Mouse (Mus musculus): ENCODE measurements at regions not wholly inside any gene's neighbourhood (a gene's known extent, or its start where the extent isn't known, plus 50 kb on each side); places are given as distances from the start of the nearest gene placed in this dataset.
"Not testable (repeated sequence)": the region's sequence is repeated elsewhere in the genome, so short reads cannot be mapped to it uniquely, and the experiment has no call there.

- Histone ChIP-seq H3K4me1 (no peaks in the 10 kb centered on the region), H3K27me3 (replicated peaks; ENCODE audit: low read depth, poor library complexity, severe bottlenecking) (no peaks in the 10 kb centered on the region), H3K4me3 (no peak overlapping the region), H3K36me3 (replicated peaks) (no peaks in the 10 kb centered on the region), H3K27ac (replicated peaks) (no peak overlapping the region), H3K9me3 (no peaks in the 10 kb centered on the region)
- WGBS: 86% methylated on average over 2 of the region's 2 CpGs
- DNase-seq (ENCODE audit: low spot score): no peak
These were observed 137.6 kb downstream of the Arrdc3 start for GRCm38 (mm10) chr13:81020811-81021210.

GRCm38 (mm10) chr13:81022410-81022809, 139.2 kb downstream of the Arrdc3 start:
- DNase-seq (ENCODE audit: low spot score): no peak
- no peak overlapping the region for H3K4me3 ChIP-seq
- no peak overlapping the region for H3K27ac ChIP-seq (replicated peaks)
- no peaks in the 10 kb centered on the region for H3K36me3 ChIP-seq (replicated peaks)
- WGBS: 84% methylated on average over 1 of the region's 1 CpGs
- no peaks in the 10 kb centered on the region for H3K27me3 ChIP-seq (replicated peaks; ENCODE audit: low read depth, poor library complexity, severe bottlenecking)
- no peaks in the 10 kb centered on the region for H3K9me3 ChIP-seq
- H3K4me1 ChIP-seq: no peaks in the 10 kb centered on the region

GRCm38 (mm10) chr13:81025241-81025760, 142.1 kb downstream of the Arrdc3 start:
- WGBS: 94% methylated on average over 14 of the region's 14 CpGs
- not testable (repeated sequence) for H3K4me3 ChIP-seq; H3K9me3 ChIP-seq; H3K4me1 ChIP-seq; H3K36me3 ChIP-seq (replicated peaks); DNase-seq (ENCODE audit: low spot score); H3K27me3 ChIP-seq (replicated peaks; ENCODE audit: low read depth, poor library complexity, severe bottlenecking); H3K27ac ChIP-seq (replicated peaks)

- Histone ChIP-seq H3K4me3 (no peak overlapping the region), H3K27me3 (replicated peaks; ENCODE audit: low read depth, poor library complexity, severe bottlenecking) (no peaks in the 10 kb centered on the region), H3K9me3 (no peaks in the 10 kb centered on the region), H3K36me3 (replicated peaks) (no peaks in the 10 kb centered on the region), H3K27ac (replicated peaks) (no peak overlapping the region), H3K4me1 (no peaks in the 10 kb centered on the region)
- no peak for DNase-seq (ENCODE audit: low spot score)
- 93% methylated on average over 1 of the region's 1 CpGs for WGBS
These were observed 154.1 kb downstream of the Arrdc3 start for GRCm38 (mm10) chr13:81037316-81037715.

GRCm38 (mm10) chr13:81038736-81039135, 155.6 kb downstream of the Arrdc3 start:
- no peaks in the 10 kb centered on the region for H3K4me1 ChIP-seq
- no peak overlapping the region for H3K4me3 ChIP-seq
- no peak overlapping the region for H3K27ac ChIP-seq (replicated peaks)
- no peak for DNase-seq (ENCODE audit: low spot score)
- H3K9me3 ChIP-seq: no peaks in the 10 kb centered on the region
- 79% methylated on average over 4 of the region's 4 CpGs for WGBS
- H3K36me3 ChIP-seq (replicated peaks): no peaks in the 10 kb centered on the region
- H3K27me3 ChIP-seq (replicated peaks; ENCODE audit: low read depth, poor library complexity, severe bottlenecking): no peaks in the 10 kb centered on the region

GRCm38 (mm10) chr13:81040494-81040893, 157.3 kb downstream of the Arrdc3 start:
- H3K27ac ChIP-seq (replicated peaks): no peak overlapping the region
- H3K4me3 ChIP-seq: no peak overlapping the region
- DNase-seq (ENCODE audit: low spot score): no peak
- no peaks in the 10 kb centered on the region for H3K27me3 ChIP-seq (replicated peaks; ENCODE audit: low read depth, poor library complexity, severe bottlenecking)
- H3K36me3 ChIP-seq (replicated peaks): no peaks in the 10 kb centered on the region
- no peaks in the 10 kb centered on the region for H3K4me1 ChIP-seq
- H3K9me3 ChIP-seq: no peaks in the 10 kb centered on the region

GRCm38 (mm10) chr13:81041646-81042045, 158.5 kb downstream of the Arrdc3 start:
- H3K4me3 ChIP-seq: no peak overlapping the region
- H3K27ac ChIP-seq (replicated peaks): no peak overlapping the region
- H3K36me3 ChIP-seq (replicated peaks): no peaks in the 10 kb centered on the region
- 82% methylated on average over 3 of the region's 3 CpGs for WGBS
- H3K4me1 ChIP-seq: no peaks in the 10 kb centered on the region
- DNase-seq (ENCODE audit: low spot score): no peak
- no peaks in the 10 kb centered on the region for H3K9me3 ChIP-seq
- H3K27me3 ChIP-seq (replicated peaks; ENCODE audit: low read depth, poor library complexity, severe bottlenecking): no peaks in the 10 kb centered on the region

Measured in embryonic facial prominence, embryonic 10.5 days (tissue).